Mouse (Mus musculus) embryonic fibroblast, embryonic 13.5 days (primary cell): ENCODE measurements around the gene Dlx6.

Experiments
- CTCF ChIP-seq: IDR thresholded peaks from 2 replicates; pipeline ENCODE4 v1.5.1; 2011; ENCODE audit warnings: mild to moderate bottlenecking, control low read depth, low read length, moderate library complexity, borderline replicate concordance; ENCODE audit not compliant: insufficient read depth
- POLR2A ChIP-seq: IDR thresholded peaks from 2 replicates; pipeline ENCODE4 v1.6.1; 2011; ENCODE audit warnings: low read depth, mild to moderate bottlenecking, control low read depth, low read length, moderate library complexity

GRCm38 (mm10) chr6:6857766-6858165 is 5.4 kb upstream of the Dlx6 start:
- no peak for TF ChIP-seq CTCF
- no peak for TF ChIP-seq POLR2A
